Mouse (Mus musculus) midbrain, embryonic 10.5 days (tissue): ENCODE data around the gene Myb. TPM values are rescaled to one million over a fixed set of nuclear protein-coding genes. Genes with fewer than 3 reads are reported as not detected.
"Not testable (repeated sequence)": the region's sequence is repeated elsewhere in the genome, so short reads cannot be mapped to it uniquely, and the experiment has no call there.

Experiments used
- DNase-seq: peaks from one replicate; pipeline ENCODE4 v3.0.0-alpha.2; 2017; ENCODE audit warnings: low spot score
- H3K27ac ChIP-seq: fragments of 300-500 bp; sonication (generic); replicated peaks from 2 replicates; pipeline ENCODE4 v1.5.1; 2016; ENCODE audit warnings: mild to moderate bottlenecking
- H3K27me3 ChIP-seq: fragments of 300-500 bp; sonication (generic); 2 replicates; pipeline ENCODE4 v1.6.1; 2016; ENCODE audit warnings: low read depth, mild to moderate bottlenecking; ENCODE audit not compliant: poor library complexity, severe bottlenecking
- H3K36me3 ChIP-seq: fragments of 300-500 bp; sonication (generic); 2 replicates; pipeline ENCODE4 v1.6.1; 2016; ENCODE audit warnings: mild to moderate bottlenecking, moderate library complexity
- H3K4me1 ChIP-seq: fragments of 300-500 bp; sonication (generic); 2 replicates; pipeline ENCODE4 v1.6.1; 2016
- H3K4me3 ChIP-seq: fragments of 300-500 bp; sonication (generic); 2 replicates; pipeline ENCODE4 v1.5.1; 2016; ENCODE audit warnings: mild to moderate bottlenecking, moderate library complexity
- H3K9me3 ChIP-seq: fragments of 300-500 bp; sonication (generic); replicated peaks from 2 replicates; pipeline ENCODE4 v1.6.1; 2016; ENCODE audit warnings: mild to moderate bottlenecking
- WGBS: fragments of 180-500 bp; shearing (Covaris S2); methylation state at CpG from one replicate; pipeline ENCODE4 v1.1.7; 2016; 5-methylcytosine and 5-hydroxymethylcytosine counted together
- polyA plus RNA-seq: library from polyadenylated mRNA; unstranded; fragments of >200 nt; fragmentation: Nextera tagmentation; extraction: Ambion mirVana; gene quantifications from 2 replicates; pipeline ENCODE4 v1.2.1, GENCODE M21; 2016

The Myb gene
- polyA plus RNA-seq, 1 experiment from 2014 or later, result 5.1 TPM

GRCm38 (mm10) chr10:21162124-21162523 lies 1.3 kb upstream of the Myb start:
- Histone ChIP-seq H3K27me3 (peaks cover 68% of the 10 kb centered on the region), H3K4me3 (no peak overlapping the region), H3K36me3 (no peaks in the 10 kb centered on the region), H3K27ac (no peak overlapping the region), H3K9me3 (no peaks in the 10 kb centered on the region), H3K4me1 (peaks cover 35% of the 10 kb centered on the region)
- WGBS, result 49% methylated on average over 3 of the region's 3 CpGs
- no peak for DNase-seq

DNA sequence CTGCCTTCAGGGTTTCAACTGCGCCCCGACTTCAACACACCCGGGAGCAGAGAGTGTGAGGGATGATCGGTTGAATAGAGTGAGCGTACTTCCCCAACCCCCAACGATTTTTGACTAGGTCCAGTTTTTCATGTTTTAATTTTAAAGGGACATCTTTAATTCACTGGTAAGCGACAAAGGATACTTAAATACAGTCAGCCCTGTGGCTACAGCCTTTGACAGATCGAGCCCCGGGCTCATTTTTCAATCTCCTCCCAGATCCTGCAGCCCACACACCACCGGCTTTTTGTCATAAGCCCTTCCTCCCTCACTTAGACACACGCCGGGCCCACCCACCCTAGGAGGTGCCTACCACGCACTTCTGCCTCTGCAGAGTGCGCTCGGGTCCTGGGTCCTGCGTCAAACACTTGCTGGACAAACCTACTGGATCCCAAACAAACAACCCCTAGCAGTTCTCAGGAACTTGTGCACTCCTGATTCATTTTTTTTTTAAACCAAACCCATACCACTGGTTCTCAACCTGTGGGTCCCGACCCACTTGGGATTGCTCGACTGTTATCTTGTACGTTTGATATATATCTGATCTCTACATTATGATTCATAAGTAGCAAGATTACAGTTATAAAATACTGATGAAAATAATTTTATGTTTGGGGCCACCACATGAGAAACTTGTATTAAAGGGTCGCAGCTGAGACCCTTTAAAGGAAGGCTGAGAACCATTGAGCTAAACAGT lies 743 bp upstream of the Myb start:
- H3K27me3 ChIP-seq, result peaks cover 72% of the 10 kb centered on the region

DNA sequence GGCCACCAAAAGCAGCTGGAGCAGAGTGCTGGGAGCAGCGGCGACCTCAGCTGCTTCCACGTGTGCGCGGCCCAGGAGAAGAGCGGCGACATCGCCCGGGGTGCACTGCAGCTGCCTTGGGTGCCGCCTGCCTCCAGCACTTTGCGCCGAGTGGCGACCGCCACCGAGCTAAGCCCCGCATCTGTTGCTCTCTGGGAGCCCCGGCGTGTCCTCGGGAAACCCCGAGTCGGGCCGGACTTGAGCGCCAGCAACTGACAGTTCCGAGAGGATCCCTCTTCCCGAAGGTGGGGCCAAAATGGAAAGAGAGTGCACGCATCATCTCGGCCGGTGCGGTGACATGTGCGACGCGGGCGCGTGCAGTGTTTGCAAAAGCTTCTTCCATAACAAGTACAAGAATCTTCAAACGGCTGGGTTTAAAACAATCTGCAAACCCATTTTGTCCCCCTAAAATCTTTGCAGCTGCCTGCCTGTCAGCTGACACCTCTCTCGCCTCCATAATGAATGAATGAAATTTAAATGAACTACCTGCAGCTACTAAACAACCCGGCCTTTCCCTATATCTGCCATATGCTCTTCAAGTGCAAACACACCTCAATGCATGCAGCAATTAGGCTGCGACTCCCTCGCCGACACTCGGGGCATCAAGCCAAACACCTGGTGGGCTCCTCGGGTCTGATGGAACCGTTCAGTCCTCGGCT lies 938 bp downstream of the Myb start:
- Histone ChIP-seq H3K27ac (peak overlapping the region; percentile 93), H3K9me3 (no peaks in the 10 kb centered on the region), H3K4me1 (peaks cover 35% of the 10 kb centered on the region), H3K4me3 (peak overlapping the region; percentile 86), H3K27me3 (peaks cover 76% of the 10 kb centered on the region), H3K36me3 (peaks cover 4% of the 10 kb centered on the region; the same call in 1 of the 2 replicates)
- WGBS, result under 1% methylated on average over 44 of the region's 44 CpGs
- DNase-seq, result peak; percentile 66

More for the DNA sequence above, 743 bp upstream of the Myb start:
- Histone ChIP-seq H3K4me3 (peak overlapping the region; percentile 86), H3K4me1 (peaks cover 35% of the 10 kb centered on the region), H3K27ac (peak overlapping the region; percentile 93), H3K9me3 (no peaks in the 10 kb centered on the region), H3K36me3 (no peaks in the 10 kb centered on the region)
- peak; percentile 60 for DNase-seq
- WGBS, result 2% methylated on average over 20 of the region's 20 CpGs

- Histone ChIP-seq H3K9me3 (no peaks in the 10 kb centered on the region), H3K27ac (peak overlapping the region; percentile 68), H3K27me3 (peaks cover 68% of the 10 kb centered on the region)
Observed at GRCm38 (mm10) chr10:21158918-21159443, 1.8 kb downstream of the Myb start.

GRCm38 (mm10) chr10:21158111-21158917 lies 2.5 kb downstream of the Myb start:
- Histone ChIP-seq H3K4me3 (peak overlapping the region; percentile 86), H3K36me3 (peaks cover 11% of the 10 kb centered on the region), H3K9me3 (no peaks in the 10 kb centered on the region), H3K4me1 (peaks cover 35% of the 10 kb centered on the region), H3K27me3 (peaks cover 62% of the 10 kb centered on the region), H3K27ac (no peak overlapping the region)
- peak; percentile 58 for DNase-seq
- 4% methylated on average over 19 of the region's 19 CpGs for WGBS

More at GRCm38 (mm10) chr10:21158918-21159443, 1.8 kb downstream of the Myb start:
- WGBS, result under 1% methylated on average over 35 of the region's 35 CpGs
- Histone ChIP-seq H3K4me1 (peaks cover 35% of the 10 kb centered on the region), H3K36me3 (peaks cover 4% of the 10 kb centered on the region), H3K4me3 (peak overlapping the region; percentile 86)
- DNase-seq, result peak; percentile 52

- WGBS, result 76% methylated on average over 5 of the region's 5 CpGs
- Histone ChIP-seq H3K36me3 (peaks cover 24% of the 10 kb centered on the region), H3K4me3 (no peak overlapping the region), H3K4me1 (peaks cover 35% of the 10 kb centered on the region), H3K9me3 (no peaks in the 10 kb centered on the region), H3K27ac (no peak overlapping the region), H3K27me3 (peaks cover 49% of the 10 kb centered on the region)
- no peak for DNase-seq
Observed at GRCm38 (mm10) chr10:21156953-21157499, 3.8 kb downstream of the Myb start.

DNA sequence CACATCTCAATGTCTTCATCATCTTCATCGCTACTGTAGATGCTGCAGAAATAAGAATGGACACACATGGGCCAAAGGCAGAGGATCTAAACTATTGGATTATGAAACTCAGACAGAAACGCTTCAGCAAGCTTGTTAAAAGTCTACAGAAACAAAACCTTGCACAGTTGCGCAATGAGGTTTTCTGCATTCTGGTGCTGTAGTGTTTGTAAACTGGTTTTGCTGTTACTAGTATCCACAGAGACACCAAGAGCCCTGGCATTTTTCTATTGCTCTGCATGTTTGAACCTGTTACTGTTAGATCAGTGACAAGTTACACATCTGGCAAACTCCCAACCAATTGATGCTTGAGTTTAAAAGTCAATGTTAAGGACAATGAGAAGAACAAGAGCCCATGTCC lies 4.4 kb downstream of the Myb start:
- Histone ChIP-seq H3K9me3 (no peaks in the 10 kb centered on the region), H3K36me3 (peaks cover 27% of the 10 kb centered on the region), H3K27ac (no peak overlapping the region), H3K27me3 (peaks cover 43% of the 10 kb centered on the region), H3K4me1 (peaks cover 32% of the 10 kb centered on the region), H3K4me3 (no peak overlapping the region)
- 93% methylated on average over 3 of the region's 3 CpGs for WGBS
- no peak for DNase-seq

DNA sequence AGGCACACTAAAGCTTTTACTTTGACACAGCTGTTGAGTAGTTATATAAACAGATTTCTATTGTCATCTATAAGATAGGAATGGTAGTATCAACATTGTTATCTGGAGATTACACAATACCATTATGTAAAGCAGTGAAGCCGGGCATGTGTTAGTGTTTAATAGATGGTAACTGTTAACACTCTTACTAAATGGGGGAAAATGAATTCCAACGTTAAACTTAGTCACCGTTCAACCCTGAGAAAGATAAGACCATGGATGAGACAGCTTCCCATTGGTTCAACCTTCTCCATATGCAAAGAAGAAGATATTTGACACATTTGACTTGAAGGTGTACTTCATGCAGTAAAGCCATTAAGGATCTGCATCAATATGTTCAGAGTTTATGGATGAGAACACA lies 5.9 kb downstream of the Myb start:
- no peak overlapping the region for H3K4me3 ChIP-seq
- 88% methylated on average over 3 of the region's 3 CpGs for WGBS

DNA sequence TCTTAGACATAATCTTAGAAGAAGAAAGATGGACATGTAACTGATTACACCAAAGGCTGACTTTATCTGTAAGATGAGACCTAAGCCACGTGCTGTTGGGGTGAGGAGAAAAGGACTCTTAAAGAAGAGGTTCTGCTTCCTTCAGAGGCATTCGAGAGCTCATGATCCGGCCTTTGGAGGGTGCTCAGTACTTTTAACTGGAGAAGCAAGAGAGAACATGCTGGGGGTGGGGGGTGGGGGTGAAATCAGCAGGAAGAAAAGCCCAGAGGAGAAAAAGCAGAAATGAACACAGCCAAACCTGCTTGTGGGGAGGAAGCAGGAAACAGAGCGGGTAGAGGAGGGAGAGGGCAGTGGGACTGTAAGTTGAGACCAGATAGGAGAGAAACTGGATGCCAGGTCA lies 7.4 kb downstream of the Myb start:
- H3K27me3 ChIP-seq, result peaks cover 20% of the 10 kb centered on the region
- H3K4me1 ChIP-seq, result peaks cover 8% of the 10 kb centered on the region
- H3K36me3 ChIP-seq, result peaks cover 49% of the 10 kb centered on the region
- no peak overlapping the region for H3K4me3 ChIP-seq
- WGBS, result 82% methylated on average over 4 of the region's 4 CpGs
- H3K27ac ChIP-seq, result no peak overlapping the region
- no peaks in the 10 kb centered on the region for H3K9me3 ChIP-seq
- DNase-seq, result no peak

More for the DNA sequence above, 5.9 kb downstream of the Myb start:
- H3K27ac ChIP-seq, result no peak overlapping the region
- no peaks in the 10 kb centered on the region for H3K9me3 ChIP-seq
- H3K4me1 ChIP-seq, result peaks cover 23% of the 10 kb centered on the region
- H3K27me3 ChIP-seq, result peaks cover 35% of the 10 kb centered on the region
- peaks cover 40% of the 10 kb centered on the region for H3K36me3 ChIP-seq
- DNase-seq, result no peak

DNA sequence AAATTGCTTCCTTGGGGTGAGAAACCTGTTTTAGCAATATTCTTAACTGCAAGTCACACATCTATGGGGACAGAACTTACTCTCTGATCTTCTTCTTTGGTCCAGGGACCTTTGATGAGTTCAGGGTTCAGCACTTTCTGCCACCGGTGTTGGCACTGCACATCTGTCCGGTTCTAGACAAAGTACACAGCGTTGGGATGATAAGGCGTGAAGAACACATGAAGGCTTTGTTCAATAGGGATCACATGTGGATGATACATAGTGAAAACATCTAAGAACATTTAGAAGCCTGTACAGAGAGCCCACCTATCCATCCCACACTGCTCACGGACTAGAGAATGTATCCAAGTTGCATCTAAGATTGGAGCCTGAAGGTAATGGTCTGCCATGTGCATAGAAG lies 8.0 kb downstream of the Myb start:
- 97% methylated on average over 5 of the region's 5 CpGs for WGBS
- Histone ChIP-seq H3K4me3 (no peak overlapping the region), H3K9me3 (no peaks in the 10 kb centered on the region), H3K27ac (no peak overlapping the region), H3K36me3 (peaks cover 55% of the 10 kb centered on the region), H3K4me1 (peaks cover 2% of the 10 kb centered on the region; the same call in 1 of the 2 replicates), H3K27me3 (peaks cover 14% of the 10 kb centered on the region)
- DNase-seq, result no peak

DNA sequence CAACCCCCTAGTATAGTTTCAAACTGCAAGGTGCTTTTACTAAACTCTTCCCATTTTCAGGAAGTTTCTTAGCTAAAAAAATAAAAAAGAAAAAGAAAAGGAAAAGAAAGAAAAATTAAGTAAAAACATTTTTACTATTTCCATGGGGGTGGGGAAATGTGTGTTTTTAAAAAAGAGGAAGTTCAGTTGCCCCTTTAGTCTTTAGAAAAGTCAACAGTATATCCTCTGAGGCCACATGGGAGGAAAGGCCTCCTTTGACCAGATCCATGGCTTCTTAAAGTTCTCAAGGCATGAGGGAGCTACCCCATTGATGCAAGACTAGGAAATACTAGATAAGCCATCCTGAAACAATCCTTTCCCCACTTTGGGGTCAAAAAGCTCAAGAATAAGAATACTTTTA lies 9.5 kb downstream of the Myb start:
- H3K27me3 ChIP-seq, result peaks cover 2% of the 10 kb centered on the region; the same call in 1 of the 2 replicates
- no peak for DNase-seq
- no peaks in the 10 kb centered on the region for H3K9me3 ChIP-seq
- H3K4me1 ChIP-seq, result no peaks in the 10 kb centered on the region
- H3K36me3 ChIP-seq, result peaks cover 62% of the 10 kb centered on the region
- no peak overlapping the region for H3K27ac ChIP-seq
- H3K4me3 ChIP-seq, result no peak overlapping the region

GRCm38 (mm10) chr10:21149945-21150344 lies 10.8 kb downstream of the Myb start:
- H3K27ac ChIP-seq, H3K27me3 ChIP-seq, DNase-seq, H3K4me1 ChIP-seq, H3K4me3 ChIP-seq, H3K9me3 ChIP-seq: not testable (repeated sequence)
- 95% methylated on average over 6 of the region's 6 CpGs for WGBS
- peaks cover 63% of the 10 kb centered on the region for H3K36me3 ChIP-seq
